Mouse (Mus musculus) spleen, adult 2 months (tissue): ENCODE results near the gene Sigirr. TPM values are rescaled to one million over a fixed set of nuclear protein-coding genes. Genes with fewer than 3 reads are reported as not detected.
A peak's percentile ranks its signal among the peaks of the same experiment; 100 is the strongest.

Experiments
- DNase-seq, 2 experiments: peaks; one replicate each; pipeline versions ENCODE4 v3.0.0 to v3.0.0-alpha.2; 2012 to 2021; ENCODE audit warnings: low spot score in 2 of 2, low read depth in 1 of 2
- H3K27ac ChIP-seq: fragments of 200-500 bp; 2 replicates; pipeline ENCODE4 v1.5.1; 2012; ENCODE audit warnings: low read length, inconsistent platforms; ENCODE audit not compliant: insufficient read depth
- H3K27me3 ChIP-seq: fragments of 200-500 bp; 2 replicates; pipeline ENCODE4 v1.6.1; 2012; ENCODE audit warnings: mild to moderate bottlenecking, moderate library complexity, low read length, inconsistent platforms; ENCODE audit not compliant: control insufficient read depth, insufficient read depth
- H3K36me3 ChIP-seq: fragments of 200-500 bp; 2 replicates; pipeline ENCODE4 v1.6.1; 2012; ENCODE audit warnings: mild to moderate bottlenecking, low read length, inconsistent platforms; ENCODE audit not compliant: control insufficient read depth, insufficient read depth
- H3K4me1 ChIP-seq: fragments of 200-500 bp; 2 replicates; pipeline ENCODE4 v1.6.1; 2011; ENCODE audit warnings: inconsistent platforms; ENCODE audit not compliant: control insufficient read depth, insufficient read depth, insufficient read length
- H3K4me3 ChIP-seq: fragments of 200-500 bp; 2 replicates; pipeline ENCODE4 v1.5.1; 2011; ENCODE audit warnings: mild to moderate bottlenecking, inconsistent platforms; ENCODE audit not compliant: insufficient read depth, insufficient read length; ENCODE audit errors: extremely low read depth
- CTCF ChIP-seq: fragments of 200-500 bp; IDR thresholded peaks from 2 replicates; pipeline ENCODE4 v1.5.1; 2011; ENCODE audit warnings: mild to moderate bottlenecking, inconsistent platforms; ENCODE audit not compliant: insufficient read depth, insufficient read length, insufficient replicate concordance; ENCODE audit errors: extremely low read depth
- POLR2A ChIP-seq: fragments of 200-500 bp; IDR thresholded peaks from 2 replicates; pipeline ENCODE4 v1.6.1; 2011; ENCODE audit warnings: low read depth, low read length, inconsistent platforms
- WGBS: fragments of 180-500 bp; shearing (Covaris S2); methylation state at CpG from one replicate; pipeline ENCODE4 v1.1.7; 2018; 5-methylcytosine and 5-hydroxymethylcytosine counted together
- polyA plus RNA-seq: library from polyadenylated mRNA; depleted of rRNA; stranded (reverse); fragments of >200 nt; gene quantifications from 2 replicates; pipeline ENCODE4 v1.2.3, GENCODE M21; 2012

The Sigirr gene
- polyA plus RNA-seq, 1 experiment = 35.8 TPM

GRCm38 (mm10) chr7:141070058-141070862 is 30.1 kb downstream of the Sigirr start:
- WGBS = 5% methylated on average over 51 of the region's 51 CpGs
- TF ChIP-seq CTCF (peak; percentile 46; the same call in 1 of the 2 replicates), POLR2A (no peak)
- Histone ChIP-seq H3K27me3 (peaks cover 5% of the 10 kb centered on the region), H3K4me1 (peaks cover 4% of the 10 kb centered on the region; the same call in 1 of the 2 replicates), H3K4me3 (peak overlapping the region; percentile 39; the same call in 1 of the 2 replicates), H3K36me3 (no peaks in the 10 kb centered on the region), H3K27ac (no peak overlapping the region)
- DNase-seq = peak in 1 of 2 experiments; percentile 54

GRCm38 (mm10) chr7:141068351-141068750 is 32.0 kb downstream of the Sigirr start:
- no peak for DNase-seq
- Histone ChIP-seq H3K4me1 (peaks cover 4% of the 10 kb centered on the region; the same call in 1 of the 2 replicates), H3K4me3 (no peak overlapping the region), H3K27ac (no peak overlapping the region), H3K36me3 (no peaks in the 10 kb centered on the region), H3K27me3 (peaks cover 5% of the 10 kb centered on the region)
- TF ChIP-seq POLR2A (no peak), CTCF (no peak)
- 87% methylated on average over 19 of the region's 19 CpGs for WGBS

- DNase-seq = no peak
- TF ChIP-seq CTCF (no peak), POLR2A (no peak)
- no peak overlapping the region for H3K27ac ChIP-seq
- H3K27me3 ChIP-seq = peaks cover 15% of the 10 kb centered on the region
- H3K36me3 ChIP-seq = no peaks in the 10 kb centered on the region
- no peak overlapping the region for H3K4me3 ChIP-seq
- H3K4me1 ChIP-seq = peaks cover 10% of the 10 kb centered on the region
- 72% methylated on average over 7 of the region's 7 CpGs for WGBS
These were observed 35.8 kb downstream of the Sigirr start for GRCm38 (mm10) chr7:141064576-141064975.

- no peak overlapping the region for H3K27ac ChIP-seq
- DNase-seq = no peak
- H3K4me1 ChIP-seq = peaks cover 10% of the 10 kb centered on the region
- H3K4me3 ChIP-seq = no peak overlapping the region
- H3K27me3 ChIP-seq = peaks cover 15% of the 10 kb centered on the region
- WGBS = 34% methylated on average over 7 of the region's 7 CpGs
- TF ChIP-seq CTCF (no peak), POLR2A (no peak)
- H3K36me3 ChIP-seq = no peaks in the 10 kb centered on the region
These were observed 36.2 kb downstream of the Sigirr start for GRCm38 (mm10) chr7:141064175-141064574.

GRCm38 (mm10) chr7:141063353-141063752 is 37.0 kb downstream of the Sigirr start:
- TF ChIP-seq POLR2A (no peak), CTCF (no peak)
- Histone ChIP-seq H3K27ac (no peak overlapping the region), H3K4me1 (peaks cover 10% of the 10 kb centered on the region), H3K36me3 (no peaks in the 10 kb centered on the region), H3K27me3 (peaks cover 15% of the 10 kb centered on the region), H3K4me3 (no peak overlapping the region)
- WGBS = 89% methylated on average over 3 of the region's 3 CpGs
- DNase-seq = no peak

- no peak for DNase-seq
- 46% methylated on average over 7 of the region's 7 CpGs for WGBS
- H3K4me1 ChIP-seq = peaks cover 10% of the 10 kb centered on the region
These were observed 37.8 kb downstream of the Sigirr start for GRCm38 (mm10) chr7:141062525-141062924.

GRCm38 (mm10) chr7:141061269-141061692 is 39.1 kb downstream of the Sigirr start:
- WGBS = 9% methylated on average over 32 of the region's 37 CpGs
- Histone ChIP-seq H3K4me1 (peaks cover 10% of the 10 kb centered on the region), H3K4me3 (no peak overlapping the region), H3K36me3 (no peaks in the 10 kb centered on the region), H3K27ac (no peak overlapping the region), H3K27me3 (peaks cover 15% of the 10 kb centered on the region)
- TF ChIP-seq POLR2A (no peak), CTCF (no peak)
- no peak for DNase-seq

More at GRCm38 (mm10) chr7:141062525-141062924, 37.8 kb downstream of the Sigirr start:
- Histone ChIP-seq H3K27me3 (peaks cover 15% of the 10 kb centered on the region), H3K27ac (no peak overlapping the region), H3K4me3 (no peak overlapping the region), H3K36me3 (no peaks in the 10 kb centered on the region)
- TF ChIP-seq CTCF = no peak
- TF ChIP-seq POLR2A = no peak
